Mouse (Mus musculus): ENCODE measurements around the gene Nfatc4.

Nfatc4 gene

DNA sequence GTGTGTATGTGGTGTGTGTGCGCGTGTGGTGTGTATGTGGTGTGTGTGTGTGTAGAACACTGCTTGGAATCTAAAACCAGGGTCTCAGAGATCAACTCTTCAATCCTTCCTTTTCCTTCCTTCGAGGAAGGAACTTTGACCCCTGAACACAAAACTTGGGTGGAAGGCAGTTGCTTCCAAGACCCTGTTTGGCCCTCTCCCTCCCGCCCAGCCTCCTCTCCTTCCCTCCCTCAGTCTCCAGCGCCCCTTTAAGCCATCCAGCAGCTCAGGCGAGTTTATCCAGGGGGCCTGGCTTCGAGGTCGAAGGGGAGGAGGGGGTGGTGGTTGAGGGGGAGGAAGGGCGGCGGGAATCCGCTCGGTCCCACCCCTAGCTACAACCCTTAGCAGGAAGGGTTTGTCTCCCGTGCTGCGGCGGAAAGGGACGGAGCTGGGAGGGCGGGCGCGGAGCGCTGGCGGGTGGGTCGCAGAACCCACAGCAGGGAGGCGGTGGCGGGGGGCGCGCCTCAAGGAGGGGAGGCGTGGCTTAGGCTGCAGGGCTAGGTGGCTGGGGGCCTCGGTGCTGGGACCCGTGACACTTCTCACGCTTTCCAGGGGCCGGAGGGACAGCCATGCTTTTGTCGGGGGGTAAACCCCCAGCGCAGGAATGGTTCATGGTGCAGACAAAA, 30.8 kb downstream of the Nfatc4 start, which contains the start of gene Nynrin:
Nynrin (plus strand) TSS at position 390 of the 665 bp plus-strand sequence.
- DNase-seq (ENCODE audit: low read depth, low spot score) = no peak

DNA sequence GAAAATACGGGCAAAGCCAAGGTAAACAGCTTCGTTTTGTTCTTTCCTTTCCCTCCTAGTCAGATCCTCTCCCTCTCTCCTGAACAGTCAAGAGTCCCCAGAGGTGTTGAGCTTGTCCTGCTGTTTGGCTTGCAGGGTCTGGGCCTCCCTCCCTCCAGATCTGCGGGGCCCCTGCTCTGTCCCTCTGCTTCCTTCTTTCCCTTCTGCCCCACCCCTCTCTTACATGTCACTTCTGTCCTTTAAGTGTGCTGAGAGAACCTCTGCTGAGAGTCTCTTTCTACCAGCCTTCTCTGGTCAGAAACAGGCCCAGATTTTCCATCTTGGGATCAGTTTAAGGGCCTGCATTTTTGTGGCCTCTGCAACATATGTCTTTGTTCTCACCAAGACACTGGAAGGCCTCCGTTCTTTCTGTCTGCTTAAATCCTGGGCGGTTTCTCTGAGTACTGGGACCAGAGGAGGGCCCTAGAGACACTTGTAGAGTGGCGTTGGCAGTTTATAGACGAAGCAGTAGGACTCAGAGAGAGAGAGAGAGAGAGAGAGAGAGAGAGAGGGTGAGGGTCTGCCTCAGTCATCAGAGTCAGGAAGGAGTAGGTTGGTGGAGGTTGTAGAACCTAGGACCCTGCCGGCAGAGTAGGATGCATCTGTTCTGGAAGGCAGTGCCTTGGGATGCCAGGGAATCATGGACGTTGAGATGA, 31.6 kb downstream of the Nfatc4 start:
- no peak for DNase-seq (ENCODE audit: low read depth, low spot score)

DNA sequence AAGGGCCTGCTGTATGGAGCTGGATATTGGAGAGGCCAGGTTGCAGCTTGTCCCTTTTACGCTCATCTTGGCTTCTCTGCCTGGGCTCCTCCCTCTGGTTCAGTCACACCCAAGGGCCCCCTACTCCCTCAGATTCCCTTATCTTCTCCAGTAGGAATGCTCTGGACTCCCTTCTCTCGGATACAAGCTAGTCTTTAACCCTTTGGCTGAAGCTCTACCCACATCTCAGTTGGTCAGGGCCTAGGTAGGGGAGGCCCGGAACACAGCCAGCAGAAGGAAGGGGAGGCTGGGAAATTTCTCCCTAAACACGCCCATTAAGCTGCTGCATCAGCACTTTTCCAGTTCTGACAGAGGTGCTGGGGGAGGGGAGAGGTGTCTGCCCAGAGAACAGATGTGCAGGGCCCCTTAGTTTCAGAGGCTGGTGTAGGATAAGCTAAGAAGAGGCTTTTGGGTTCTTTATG, 32.2 kb downstream of the Nfatc4 start:
- DNase-seq (ENCODE audit: low read depth, low spot score) = no peak

DNA sequence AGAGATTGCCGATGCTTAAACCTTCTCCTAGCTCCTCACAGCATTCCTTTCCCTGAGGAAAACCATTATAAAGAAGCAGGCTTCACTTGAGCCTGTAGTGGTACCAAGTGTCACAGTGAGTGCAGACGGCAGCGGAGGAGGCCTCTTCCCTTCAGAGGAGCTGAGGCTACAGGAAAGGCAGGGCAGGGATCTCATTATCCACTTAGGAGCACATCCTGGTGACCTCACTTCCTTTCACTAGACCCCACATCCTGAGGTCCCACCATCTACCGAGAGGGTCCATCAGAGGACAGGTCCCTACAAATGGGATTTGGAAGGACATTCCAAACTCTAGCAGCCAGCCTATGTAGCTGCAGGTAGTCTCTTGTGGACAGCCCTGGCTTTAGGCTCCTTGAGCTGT, 34.6 kb downstream of the Nfatc4 start:
- DNase-seq (ENCODE audit: low read depth, low spot score) = no peak

DNA sequence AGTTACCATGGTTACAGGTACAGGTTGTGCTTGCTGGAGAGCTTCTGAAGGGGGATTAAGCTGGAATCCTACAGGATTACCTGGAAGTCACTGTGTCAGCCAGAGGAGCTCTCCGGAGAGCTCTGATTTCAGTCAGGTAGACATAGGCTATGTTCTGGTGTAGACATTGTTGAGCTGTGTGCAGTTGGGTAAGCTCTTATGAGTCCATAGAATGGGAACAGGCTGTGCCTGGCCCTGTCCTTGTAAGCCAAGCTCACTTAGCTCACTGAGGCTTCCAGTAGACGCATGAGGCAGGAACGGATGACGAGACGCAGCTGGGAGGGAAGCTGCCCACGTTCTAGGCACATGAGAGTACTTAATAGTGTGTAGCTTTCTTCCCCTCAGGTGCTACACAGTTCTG, 39.2 kb downstream of the Nfatc4 start:
- DNase-seq (ENCODE audit: low read depth, low spot score) = no peak

DNA sequence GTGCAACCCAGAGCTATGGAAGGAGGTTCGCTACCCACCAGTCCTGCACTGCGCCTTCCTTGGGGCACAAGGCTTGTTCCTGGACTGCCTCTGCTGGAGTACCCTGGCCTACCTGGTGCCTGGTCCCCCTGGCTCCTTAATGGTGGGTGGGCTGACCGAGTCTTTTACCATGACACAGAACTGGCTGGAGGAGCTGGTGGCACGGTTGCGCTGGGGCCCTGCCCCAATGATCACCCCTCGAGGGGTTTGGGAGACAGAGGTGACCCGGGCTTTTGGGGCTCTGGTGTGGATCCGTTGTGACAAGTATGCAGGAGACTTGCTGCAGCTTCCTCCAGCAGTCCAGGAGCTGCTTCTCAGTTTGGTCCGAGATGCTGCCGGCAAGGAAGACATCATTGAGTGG, 40.0 kb downstream of the Nfatc4 start:
- DNase-seq (ENCODE audit: low read depth, low spot score) = no peak

DNA sequence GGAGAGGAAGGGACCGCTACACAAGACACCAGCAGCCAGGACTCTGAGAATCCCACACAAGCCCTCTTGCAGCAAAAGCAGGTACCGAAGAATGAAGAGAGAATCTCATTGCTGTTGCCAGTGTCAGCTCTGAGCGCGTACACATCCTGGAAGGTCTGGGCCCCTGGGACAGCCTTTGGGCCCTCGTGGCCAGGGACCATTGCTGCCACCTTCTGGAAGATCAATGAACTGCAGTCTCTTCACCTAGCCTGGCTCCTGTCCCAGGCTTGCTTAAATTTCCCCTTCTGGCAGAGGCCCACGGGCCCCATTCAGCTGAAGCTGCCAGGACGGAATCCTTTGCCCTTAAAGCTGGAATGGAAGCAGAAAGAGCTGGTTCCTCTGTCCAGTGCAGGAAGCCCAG, 40.8 kb downstream of the Nfatc4 start:
- DNase-seq (ENCODE audit: low read depth, low spot score) = peak; percentile 77

DNA sequence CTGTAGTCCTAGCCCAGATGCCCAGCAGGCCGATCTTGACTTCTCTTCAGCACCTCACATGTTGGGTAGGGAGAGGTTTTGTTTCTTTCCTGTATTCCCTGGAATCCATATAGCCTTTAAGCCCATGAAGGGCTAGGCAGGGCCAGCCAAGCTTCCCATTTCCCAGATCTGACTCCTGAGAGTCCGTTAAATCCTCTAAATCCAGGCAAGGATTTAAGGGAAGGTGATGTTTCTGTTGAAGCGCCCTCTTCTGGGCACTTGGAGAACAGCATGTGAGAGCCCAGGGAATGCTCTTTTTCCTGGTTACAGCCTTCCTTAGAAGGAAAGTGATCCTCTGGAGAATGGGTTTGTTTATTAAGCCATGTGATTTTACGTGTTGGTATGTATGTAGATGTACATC, 44.0 kb downstream of the Nfatc4 start:
- DNase-seq (ENCODE audit: low read depth, low spot score) = peak; percentile 42

DNA sequence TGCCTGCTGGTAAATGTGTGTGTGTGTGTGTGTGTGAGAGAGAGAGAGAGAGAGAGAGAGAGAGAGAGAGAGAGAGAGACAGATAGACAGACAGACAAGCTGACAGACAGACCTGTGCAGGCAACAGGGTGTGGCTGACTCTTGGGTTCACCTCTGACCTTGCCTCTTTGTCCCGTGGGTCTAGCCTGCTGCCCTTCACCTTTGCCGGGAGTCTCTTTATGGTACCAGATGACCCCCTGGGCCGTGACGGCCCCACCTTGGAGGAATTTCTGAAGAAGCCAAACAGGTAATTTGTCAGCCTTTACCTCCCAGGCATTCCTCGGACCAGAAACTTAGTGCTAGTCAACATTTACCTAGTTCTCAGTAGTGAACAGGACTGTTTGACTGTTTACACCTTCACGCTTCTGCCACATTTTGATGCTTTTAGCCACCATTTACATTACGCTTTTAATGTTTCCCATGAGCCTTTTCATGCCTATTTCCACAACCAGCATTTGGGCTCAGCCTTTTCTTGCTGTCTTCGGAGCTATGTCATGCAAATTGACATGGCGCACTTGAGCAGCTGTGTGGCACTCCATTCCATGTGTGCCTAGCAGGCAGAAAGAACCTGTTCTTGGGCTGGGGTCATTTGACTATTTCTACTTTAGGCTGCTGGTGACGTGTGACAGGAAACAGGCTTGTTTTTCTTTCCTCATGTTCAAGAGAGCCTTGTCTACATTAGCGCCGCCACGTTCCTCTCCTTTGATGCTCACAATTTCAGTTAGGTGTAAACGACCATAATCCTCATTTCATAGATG, 45.5 kb downstream of the Nfatc4 start:
- DNase-seq (ENCODE audit: low read depth, low spot score) = peak; percentile 48

DNA sequence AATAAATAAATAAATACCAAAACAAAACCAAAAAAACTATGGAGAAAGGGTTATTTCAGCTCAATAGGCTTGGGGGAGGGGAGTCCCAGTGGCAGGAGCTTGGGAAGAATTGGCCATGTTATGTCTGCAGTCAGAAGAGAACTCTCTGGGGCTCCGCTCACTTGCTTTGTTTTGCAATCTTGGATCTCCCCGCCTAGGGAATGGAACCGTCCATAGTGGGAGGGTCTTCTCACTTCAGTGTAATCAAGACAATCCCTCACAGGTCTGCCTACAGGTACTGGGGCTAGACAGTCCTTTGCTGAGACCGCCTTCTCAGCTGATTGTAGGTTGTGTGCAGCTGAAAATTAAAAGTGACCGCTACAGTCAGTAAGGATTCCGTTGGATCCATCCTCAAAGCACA, 46.6 kb downstream of the Nfatc4 start:
- no peak for DNase-seq (ENCODE audit: low read depth, low spot score)

DNA sequence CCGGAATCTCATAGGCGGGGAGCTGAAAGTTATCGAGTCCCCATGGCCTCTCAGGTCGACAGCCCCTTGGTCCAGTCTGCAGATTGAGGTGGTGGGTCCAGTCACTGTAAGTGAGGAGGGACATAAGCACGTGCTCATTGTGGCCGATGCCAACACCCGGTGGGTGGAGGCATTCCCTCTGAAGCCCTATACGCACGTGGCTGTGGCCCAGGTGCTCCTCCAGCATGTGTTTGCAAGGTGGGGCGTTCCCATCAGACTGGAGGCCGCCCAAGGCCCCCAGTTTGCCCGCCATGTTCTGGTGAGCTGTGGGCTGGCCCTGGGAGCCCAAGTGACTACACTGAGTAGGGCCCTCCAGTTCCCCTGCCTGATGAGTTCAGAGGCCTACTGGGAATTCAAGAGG, 49.1 kb downstream of the Nfatc4 start:
- no peak for DNase-seq (ENCODE audit: low read depth, low spot score)

DNA sequence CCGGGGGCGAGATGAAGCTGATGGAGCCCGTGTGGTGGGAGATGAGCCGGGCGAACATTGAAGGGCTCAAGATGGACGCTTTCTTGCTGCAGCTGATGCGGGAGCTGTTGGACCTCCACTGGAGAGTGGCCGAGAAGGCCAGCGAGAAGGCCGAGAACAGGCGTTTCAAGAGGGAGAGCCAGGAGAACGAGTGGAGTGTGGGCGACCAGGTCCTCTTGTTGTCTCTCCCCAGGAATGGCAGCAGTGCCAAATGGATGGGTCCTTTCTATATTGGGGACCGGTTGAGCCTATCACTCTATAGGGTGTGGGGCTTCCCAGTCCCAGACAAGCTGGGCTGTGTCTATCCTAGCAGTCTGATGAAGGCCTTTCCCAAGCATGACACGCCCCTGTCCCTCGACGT, 49.6 kb downstream of the Nfatc4 start:
- DNase-seq (ENCODE audit: low read depth, low spot score) = no peak

DNA sequence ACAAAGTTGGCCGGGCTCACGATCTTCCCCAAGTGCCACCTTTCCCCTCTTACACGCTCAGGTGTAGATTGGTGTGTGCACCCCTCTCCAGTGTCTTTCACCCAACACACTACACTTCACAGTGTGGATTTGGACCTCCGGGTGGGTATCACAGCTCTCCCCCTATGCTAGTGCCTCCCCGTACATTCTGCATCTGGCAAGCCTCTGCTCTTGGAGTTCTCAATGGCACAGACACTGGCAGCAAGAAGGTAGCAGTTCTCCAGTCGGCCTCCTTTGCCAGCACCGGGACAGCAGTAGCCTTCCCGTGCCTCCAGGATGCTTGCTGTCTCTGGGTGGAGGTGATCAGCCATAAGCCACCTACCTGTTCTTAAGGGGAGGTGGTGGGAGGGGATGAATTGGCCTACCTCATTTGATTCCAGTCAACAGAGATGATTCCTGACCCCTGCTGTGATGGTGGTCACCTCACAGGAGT, 50.3 kb downstream of the Nfatc4 start:
- DNase-seq (ENCODE audit: low read depth, low spot score) = no peak

DNA sequence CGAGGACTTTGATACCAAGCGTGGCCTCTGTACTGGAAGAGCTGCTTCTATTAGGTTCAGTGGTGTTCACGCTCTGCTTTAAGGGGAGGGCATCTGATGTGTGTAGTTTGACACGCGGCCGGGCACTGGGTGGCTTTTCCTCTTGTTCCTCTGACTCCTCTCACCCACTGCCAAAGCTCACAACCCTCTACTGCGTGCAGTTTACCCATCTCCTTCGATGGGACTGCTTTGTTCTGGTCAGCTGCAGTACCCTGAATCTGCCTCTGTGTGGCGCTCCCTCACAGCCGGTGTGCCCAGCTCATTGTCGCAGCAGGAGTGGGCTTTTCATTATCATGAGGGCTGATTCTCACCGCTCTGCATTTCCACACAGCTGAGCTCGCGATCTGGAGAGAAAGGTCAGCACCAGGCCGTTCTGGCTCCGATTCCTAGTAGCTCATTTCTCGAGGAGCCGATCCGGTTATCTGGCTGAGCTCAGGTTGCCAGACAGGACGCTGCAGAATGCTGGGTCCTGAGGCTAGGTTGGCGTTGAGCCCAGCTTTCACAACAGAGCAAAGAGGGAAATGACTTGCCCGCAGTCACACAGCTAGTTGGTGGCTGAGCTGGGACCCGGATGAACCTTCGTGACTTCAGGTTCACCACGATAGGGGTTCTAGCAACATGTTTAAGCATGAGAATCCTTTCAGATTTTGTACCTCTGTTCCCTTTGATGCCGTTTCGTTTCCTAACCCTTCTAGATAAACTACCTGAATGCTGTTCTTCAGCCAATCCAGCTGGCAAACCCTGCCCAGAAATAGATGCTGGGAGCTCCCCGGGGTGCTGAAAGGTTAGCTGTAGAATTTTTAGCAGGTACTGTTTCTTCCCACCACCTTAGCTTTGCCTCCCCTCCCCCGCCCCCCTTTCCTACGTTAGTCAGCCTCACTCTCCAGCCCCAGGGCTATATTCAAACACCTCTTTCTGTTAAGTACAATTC, 51.1 kb downstream of the Nfatc4 start:
- DNase-seq (ENCODE audit: low read depth, low spot score) = peak; percentile 87

DNA sequence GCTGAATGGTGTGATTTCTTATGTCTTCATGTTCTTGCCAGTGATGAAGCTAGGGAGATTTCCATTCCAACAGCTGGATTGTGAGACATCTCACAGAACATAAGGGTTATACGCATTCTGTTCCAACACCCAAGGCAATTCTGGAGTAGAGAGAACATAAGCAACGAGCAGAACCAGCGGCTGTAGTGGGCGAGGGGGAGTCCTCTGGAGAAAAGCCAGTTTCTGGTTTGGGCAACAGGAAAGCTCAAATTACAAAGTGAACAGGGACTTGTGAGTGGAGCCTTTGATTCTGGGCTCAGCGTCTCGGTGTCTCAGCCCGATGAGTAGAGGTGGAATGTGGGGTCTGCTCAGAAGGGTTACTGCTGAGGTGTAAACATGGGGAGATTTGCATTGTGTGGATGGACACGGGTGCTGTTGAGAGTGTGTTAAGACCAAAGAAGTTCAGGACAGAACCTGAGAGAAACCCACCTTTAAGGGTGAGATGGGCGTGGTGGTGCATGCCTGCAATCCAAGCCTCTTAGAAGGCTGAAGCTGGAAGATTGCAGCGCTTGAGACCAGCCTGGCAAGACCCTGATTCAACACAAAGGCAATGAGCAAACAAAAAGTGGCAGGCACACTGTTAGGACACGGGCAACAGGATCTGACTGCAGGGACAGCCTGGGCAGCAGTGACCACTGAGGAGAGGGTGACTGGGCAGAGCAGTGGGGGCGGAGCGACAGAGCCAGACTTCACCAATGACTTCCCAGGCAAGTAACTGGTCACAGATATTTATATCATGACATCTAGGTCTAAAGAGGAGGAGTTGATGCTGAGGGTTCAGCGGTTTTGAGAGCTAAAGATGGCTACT, 54.7 kb downstream of the Nfatc4 start:
- DNase-seq (ENCODE audit: low read depth, low spot score) = no peak

DNA sequence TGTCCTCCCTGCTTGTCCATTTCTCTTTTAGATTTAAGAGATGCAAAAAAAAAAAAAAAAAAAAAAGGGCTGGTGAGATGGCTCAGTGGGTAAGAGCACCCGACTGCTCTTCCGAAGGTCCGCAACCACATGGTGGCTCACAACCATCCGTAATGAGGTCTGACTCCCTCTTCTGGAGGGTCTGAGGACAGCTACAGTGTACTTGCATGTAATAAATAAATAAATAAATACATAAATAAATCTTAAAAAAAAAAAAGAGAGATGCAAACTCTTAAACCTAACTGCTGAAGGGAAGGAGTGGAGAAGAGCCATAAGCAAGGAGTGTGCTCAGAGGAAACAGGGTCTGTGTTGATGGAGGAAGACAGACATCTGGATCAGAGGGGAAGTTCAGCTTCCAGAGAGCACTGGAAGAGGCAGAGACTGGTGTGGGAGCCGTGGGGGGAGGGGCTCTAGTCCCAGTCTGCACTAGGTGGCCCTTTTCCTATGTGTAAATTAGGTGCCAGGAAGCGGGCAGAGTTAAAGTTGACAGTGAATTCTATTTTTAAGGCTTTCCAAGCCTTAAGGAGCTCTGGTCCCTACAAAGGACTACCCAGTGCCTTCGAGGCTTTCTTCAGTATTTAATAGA, 55.5 kb downstream of the Nfatc4 start:
- no peak for DNase-seq (ENCODE audit: low read depth, low spot score)

DNA sequence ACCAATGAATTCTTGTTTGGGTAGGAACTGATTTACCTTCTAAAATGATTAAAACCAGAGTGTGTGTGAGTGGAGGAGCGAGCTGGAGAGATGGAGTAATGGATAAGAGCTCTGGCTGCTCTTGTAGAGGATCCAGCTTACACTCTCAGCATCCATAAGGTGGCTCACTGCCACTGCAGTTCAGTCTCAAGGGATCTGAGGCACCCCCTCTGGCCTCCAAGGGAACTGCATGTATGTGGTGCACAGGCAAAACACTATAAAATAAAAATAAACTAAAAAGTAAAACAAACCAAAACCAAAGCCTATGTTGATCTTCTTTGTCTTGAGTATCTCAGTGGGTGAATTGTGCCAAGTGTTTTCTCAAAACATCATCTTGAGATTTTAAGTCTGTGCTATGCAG, 56.7 kb downstream of the Nfatc4 start:
- peak; percentile 81 for DNase-seq (ENCODE audit: low read depth, low spot score)

DNA sequence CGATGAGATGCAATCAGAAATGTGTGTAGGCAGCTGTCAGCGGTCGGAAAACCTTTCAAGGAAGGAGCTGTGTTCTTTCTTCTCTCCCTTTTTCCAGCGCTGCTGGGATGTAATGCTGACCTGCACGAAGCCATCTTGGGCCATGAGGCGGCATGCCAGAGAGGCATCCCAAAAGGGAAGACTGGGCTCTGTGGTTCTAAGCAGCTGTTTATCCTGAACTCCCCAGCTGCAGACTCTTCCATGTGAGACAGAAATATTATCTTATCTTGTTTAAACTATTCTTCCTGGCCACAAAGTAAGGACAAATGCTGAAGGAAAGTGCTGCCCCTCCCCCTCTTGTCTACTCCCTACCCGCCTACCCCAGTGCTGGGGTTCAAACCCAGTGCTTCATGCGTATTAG, 58.0 kb downstream of the Nfatc4 start:
- DNase-seq (ENCODE audit: low read depth, low spot score) = no peak

DNA sequence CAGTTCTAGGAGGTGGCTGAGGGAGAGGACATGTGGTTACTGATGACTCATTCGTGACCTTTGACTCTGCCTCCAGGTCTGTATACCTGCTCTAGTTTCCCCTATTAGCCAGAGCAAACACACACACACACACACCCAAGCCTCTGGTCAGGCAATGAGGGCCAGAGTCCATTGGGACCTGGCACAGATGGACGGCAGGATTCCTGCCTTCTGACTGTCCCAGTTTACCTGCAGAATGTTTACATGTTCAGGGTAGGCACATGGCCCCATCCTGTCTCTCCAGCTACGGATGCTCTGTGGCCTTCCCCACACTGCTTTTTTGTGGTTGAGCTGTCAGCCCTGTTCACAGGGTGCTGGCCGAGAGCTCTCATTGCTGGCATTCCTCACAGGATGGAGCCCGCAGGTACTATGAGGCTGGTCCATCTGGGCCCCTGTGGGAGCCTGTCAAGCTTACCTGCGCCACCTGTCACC, 59.3 kb downstream of the Nfatc4 start:
- no peak for DNase-seq (ENCODE audit: low read depth, low spot score)

All from A20 (cell line).